Mouse (Mus musculus) neural tube, embryonic 14.5 days (tissue): ENCODE measurements around the gene Trp53i11. TPM values are rescaled to one million over a fixed set of nuclear protein-coding genes. Genes with fewer than 3 reads are reported as not detected.

ENCODE experiments used
- ATAC-seq: fragments of 200-750 bp; cut with Nextera tagmentation; 2 replicates; pipeline ENCODE4 v1.8.0; 2017; ENCODE audit warnings: low read depth, mild to moderate bottlenecking, moderate TSS enrichment, moderate library complexity
- H3K27ac ChIP-seq: fragments of 300-500 bp; sonication (generic); 2 replicates; pipeline ENCODE4 v1.5.1; 2014; ENCODE audit warnings: low read depth, mild to moderate bottlenecking, control low read depth, low read length, moderate library complexity, mixed read lengths
- H3K27me3 ChIP-seq: fragments of 300-500 bp; sonication (generic); 2 replicates; pipeline ENCODE4 v1.6.1; 2014; ENCODE audit warnings: low read length; ENCODE audit not compliant: control insufficient read depth, insufficient read depth
- H3K36me3 ChIP-seq: fragments of 300-500 bp; sonication (generic); 2 replicates; pipeline ENCODE4 v1.6.1; 2014; ENCODE audit warnings: low read length, mixed read lengths; ENCODE audit not compliant: control insufficient read depth, insufficient read depth
- H3K4me1 ChIP-seq: fragments of 300-500 bp; sonication (generic); 2 replicates; pipeline ENCODE4 v1.6.1; 2014; ENCODE audit warnings: low read length; ENCODE audit not compliant: control insufficient read depth, insufficient read depth
- H3K4me2 ChIP-seq: fragments of 300-500 bp; sonication (generic); 2 replicates; pipeline ENCODE4 v1.6.1; 2014; ENCODE audit warnings: mild to moderate bottlenecking, low read depth, low read length, control low read depth
- H3K4me3 ChIP-seq: fragments of 300-500 bp; sonication (generic); 2 replicates; pipeline ENCODE4 v1.5.1; 2014; ENCODE audit warnings: low read depth, low read length, control low read depth, mixed read lengths
- H3K9ac ChIP-seq: fragments of 300-500 bp; sonication (generic); replicated peaks from 2 replicates; pipeline ENCODE4 v1.6.1; 2014; ENCODE audit warnings: low read depth, mild to moderate bottlenecking, control low read depth, low read length, mixed read lengths
- H3K9me3 ChIP-seq: fragments of 300-500 bp; sonication (generic); 2 replicates; pipeline ENCODE4 v1.6.1; 2016; ENCODE audit warnings: low read length; ENCODE audit not compliant: control insufficient read depth
- WGBS: fragments of 180-500 bp; shearing (Covaris S2); extraction: QIAGEN DNeasy Blood & Tissue Kit; methylation state at CpG from one replicate; pipeline ENCODE4 v1.1.7; 2014; 5-methylcytosine and 5-hydroxymethylcytosine counted together
- polyA plus RNA-seq: library from polyadenylated mRNA; unstranded; fragments of >200 nt; fragmentation: Nextera tagmentation; extraction: Ambion mirVana; gene quantifications from 2 replicates; pipeline ENCODE4 v1.2.1, GENCODE M21; 2014

The Trp53i11 gene
- polyA plus RNA-seq, 1 experiment from 2014 or later, result 82.7 TPM

DNA sequence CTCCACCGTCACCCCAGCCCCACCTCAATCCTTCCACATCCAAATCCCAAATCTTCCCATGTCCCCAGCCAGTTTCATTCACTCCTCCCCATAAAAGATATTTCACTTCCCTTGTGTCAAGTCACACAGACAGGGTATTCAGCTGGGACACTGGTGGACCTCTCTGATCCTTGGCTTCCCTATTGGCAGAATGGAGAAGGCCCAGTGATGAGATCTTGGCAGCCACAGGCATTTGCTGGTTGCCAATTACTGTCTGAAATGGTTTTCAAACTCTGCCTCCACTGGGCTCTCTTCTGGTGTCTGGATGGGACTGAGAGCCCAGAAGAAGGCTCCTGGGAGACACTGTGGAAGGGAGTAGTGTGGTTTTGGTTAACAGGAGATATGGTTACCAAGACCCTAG lies 33.5 kb upstream of the Trp53i11 start:
- no peak overlapping the region for H3K4me2 ChIP-seq
- no peak overlapping the region for H3K4me3 ChIP-seq
- H3K27me3 ChIP-seq, result no peaks in the 10 kb centered on the region
- no peaks in the 10 kb centered on the region for H3K36me3 ChIP-seq
- 95% methylated on average over 1 of the region's 1 CpGs for WGBS
- H3K4me1 ChIP-seq, result no peaks in the 10 kb centered on the region
- H3K27ac ChIP-seq, result no peak overlapping the region
- H3K9me3 ChIP-seq, result no peaks in the 10 kb centered on the region
- H3K9ac ChIP-seq, result no peak overlapping the region
- no peak for ATAC-seq

DNA sequence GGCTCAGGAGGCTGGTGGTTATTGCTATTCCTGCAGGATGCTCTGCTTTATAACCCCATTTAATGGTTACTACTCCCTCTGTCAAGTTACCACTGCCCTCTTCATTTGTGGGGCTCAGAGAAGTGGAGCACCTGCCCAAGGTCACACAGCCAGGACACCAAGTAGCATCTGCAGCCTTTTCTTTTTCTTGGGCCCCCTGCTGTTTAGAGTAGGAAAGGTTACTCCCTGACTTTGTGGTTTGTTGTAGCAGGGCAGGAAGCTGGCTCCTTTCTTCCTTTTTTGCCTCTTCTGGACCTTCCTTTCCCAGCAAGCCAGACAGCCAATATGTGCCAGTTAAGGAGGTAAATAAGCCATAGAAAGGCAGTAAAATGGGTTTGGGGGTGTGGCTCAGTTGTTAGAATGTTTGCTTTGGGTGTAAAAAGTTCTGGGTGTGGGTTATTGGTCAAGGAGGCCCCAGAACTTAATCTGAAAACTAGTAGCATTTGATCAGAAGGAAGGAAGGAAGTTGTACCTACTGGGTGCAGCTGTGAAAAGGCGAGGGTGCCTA lies 32.8 kb upstream of the Trp53i11 start:
- ATAC-seq, result no peak
- Histone ChIP-seq H3K4me3 (no peak overlapping the region), H3K4me2 (no peak overlapping the region), H3K9me3 (no peaks in the 10 kb centered on the region), H3K36me3 (no peaks in the 10 kb centered on the region), H3K9ac (no peak overlapping the region), H3K27ac (no peak overlapping the region), H3K27me3 (no peaks in the 10 kb centered on the region), H3K4me1 (no peaks in the 10 kb centered on the region)
- 76% methylated on average over 1 of the region's 1 CpGs for WGBS

DNA sequence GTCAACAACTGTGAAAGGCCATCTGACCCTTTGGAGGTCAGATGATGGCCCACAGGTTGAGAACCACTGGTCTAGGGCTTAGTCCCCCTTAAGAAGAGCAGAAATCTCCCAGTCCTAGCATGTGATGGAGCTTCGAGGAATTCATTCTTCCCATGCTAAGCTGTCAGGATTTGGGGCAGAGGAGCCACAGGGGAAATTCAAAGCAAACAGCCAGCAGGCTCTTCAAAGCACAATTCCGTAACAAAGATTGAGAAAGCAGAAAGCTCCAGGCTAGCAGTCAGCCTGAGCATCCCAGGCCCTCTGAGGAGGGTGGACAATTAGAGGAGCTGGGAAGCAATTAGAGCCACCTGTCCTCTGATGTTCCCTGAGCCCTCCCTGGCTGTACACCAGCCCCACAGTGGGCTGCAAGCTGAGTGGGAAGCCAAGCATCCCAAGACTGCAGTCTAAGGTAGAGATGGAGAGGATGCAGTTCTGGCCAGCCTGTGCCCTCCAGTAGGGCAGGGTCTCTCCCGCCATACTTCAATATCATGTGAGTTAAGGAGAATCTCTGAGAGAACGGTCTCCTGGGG lies 26.8 kb upstream of the Trp53i11 start:
- Histone ChIP-seq H3K4me3 (no peak overlapping the region), H3K9ac (no peak overlapping the region), H3K4me1 (no peaks in the 10 kb centered on the region), H3K4me2 (no peak overlapping the region), H3K9me3 (no peaks in the 10 kb centered on the region), H3K27me3 (no peaks in the 10 kb centered on the region), H3K27ac (no peak overlapping the region), H3K36me3 (no peaks in the 10 kb centered on the region)
- no peak for ATAC-seq
- 61% methylated on average over 4 of the region's 4 CpGs for WGBS

DNA sequence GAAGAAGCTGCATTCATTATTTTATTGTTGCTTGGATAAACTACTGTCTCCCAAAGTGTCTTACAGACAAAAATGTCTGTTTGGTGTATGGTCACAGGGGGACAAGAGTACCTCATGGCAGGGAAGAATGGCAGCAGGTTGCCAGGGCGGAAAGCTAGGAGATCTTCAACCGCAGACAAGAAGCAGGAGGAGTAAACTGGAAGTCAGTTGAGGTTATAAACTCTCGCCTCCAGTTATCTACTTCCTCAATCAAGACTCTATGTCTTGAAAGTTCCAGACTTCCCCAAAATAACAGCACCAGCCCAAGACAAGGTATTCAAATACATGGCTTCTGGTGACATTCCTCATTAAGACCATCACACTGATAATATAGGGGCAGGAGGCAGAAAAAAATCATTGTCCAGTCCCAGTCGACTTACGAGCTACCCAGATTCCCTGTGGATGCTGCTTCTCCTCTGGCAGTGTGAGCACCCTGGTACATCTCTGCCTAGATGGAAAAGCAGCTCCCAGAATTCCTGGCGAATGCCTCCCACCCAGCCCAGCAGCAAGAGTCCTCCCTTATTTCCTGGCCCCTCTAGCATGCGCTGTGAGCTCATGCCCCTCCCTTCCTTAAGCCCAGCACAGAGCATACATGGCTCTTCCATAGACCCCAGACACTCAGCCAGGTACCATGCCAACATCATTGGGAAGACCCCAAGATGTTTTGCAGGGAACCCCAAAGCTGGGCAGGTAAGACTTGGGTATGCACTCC lies 25.3 kb upstream of the Trp53i11 start:
- Histone ChIP-seq H3K36me3 (no peaks in the 10 kb centered on the region), H3K4me1 (0 out of 2 replicates have a peak, but pooled peaks cover 5% of the 10 kb centered on the region), H3K4me2 (no peak overlapping the region), H3K9ac (no peak overlapping the region), H3K4me3 (no peak overlapping the region), H3K27ac (no peak overlapping the region), H3K27me3 (no peaks in the 10 kb centered on the region), H3K9me3 (no peaks in the 10 kb centered on the region)
- 90% methylated on average over 7 of the region's 7 CpGs for WGBS
- ATAC-seq, result no peak

DNA sequence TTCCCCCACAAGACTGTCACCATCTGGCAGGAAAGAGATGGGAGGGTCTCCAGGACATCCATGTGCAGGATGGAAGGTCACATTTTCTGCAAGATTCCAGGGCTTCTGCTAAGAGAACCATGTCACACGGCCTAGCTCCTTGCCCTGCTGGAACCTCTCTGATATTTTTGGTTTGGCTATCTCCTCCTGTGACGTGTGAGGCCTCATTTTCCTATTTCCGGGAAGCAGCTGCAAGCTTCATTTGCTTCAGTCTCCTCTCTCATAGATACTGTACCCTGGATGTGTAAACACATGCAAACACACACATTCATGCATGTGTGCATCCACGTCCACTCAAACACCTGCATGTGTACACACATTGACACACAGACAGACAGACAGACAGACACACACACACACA lies 24.6 kb upstream of the Trp53i11 start:
- no peak overlapping the region for H3K4me3 ChIP-seq
- 0 out of 2 replicates have a peak, but pooled peaks cover 5% of the 10 kb centered on the region for H3K4me1 ChIP-seq
- WGBS, result 81% methylated on average over 4 of the region's 4 CpGs
- H3K9me3 ChIP-seq, result no peaks in the 10 kb centered on the region
- ATAC-seq, result no peak
- no peak overlapping the region for H3K27ac ChIP-seq
- no peaks in the 10 kb centered on the region for H3K36me3 ChIP-seq
- H3K4me2 ChIP-seq, result no peak overlapping the region
- no peaks in the 10 kb centered on the region for H3K27me3 ChIP-seq
- no peak overlapping the region for H3K9ac ChIP-seq

DNA sequence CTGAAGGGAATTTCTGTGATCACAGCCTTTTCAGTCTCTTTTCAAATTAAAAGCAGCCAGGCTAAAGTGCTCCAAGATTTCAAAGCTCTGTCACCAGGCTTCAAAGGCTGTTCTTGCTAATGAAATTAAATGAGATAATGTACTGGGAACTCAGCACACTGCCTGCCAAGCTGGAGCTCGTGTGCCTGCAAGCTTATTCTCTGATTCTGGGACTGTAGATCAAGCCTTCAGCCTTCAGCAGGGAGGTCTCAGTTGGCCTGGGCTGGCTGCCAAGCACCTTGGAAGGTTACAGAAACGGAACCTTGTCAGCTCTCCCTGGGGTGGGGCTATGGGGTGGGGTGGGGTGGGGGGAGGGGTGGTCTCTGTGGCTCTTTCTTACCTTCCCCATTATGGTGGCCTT lies 24.0 kb upstream of the Trp53i11 start:
- no peak overlapping the region for H3K27ac ChIP-seq
- no peaks in the 10 kb centered on the region for H3K27me3 ChIP-seq
- 15% methylated on average over 2 of the region's 2 CpGs for WGBS
- ATAC-seq, result no peak
- H3K4me2 ChIP-seq, result no peak overlapping the region
- 0 out of 2 replicates have a peak, but pooled peaks cover 5% of the 10 kb centered on the region for H3K4me1 ChIP-seq
- no peaks in the 10 kb centered on the region for H3K36me3 ChIP-seq
- no peak overlapping the region for H3K4me3 ChIP-seq
- no peaks in the 10 kb centered on the region for H3K9me3 ChIP-seq
- no peak overlapping the region for H3K9ac ChIP-seq

DNA sequence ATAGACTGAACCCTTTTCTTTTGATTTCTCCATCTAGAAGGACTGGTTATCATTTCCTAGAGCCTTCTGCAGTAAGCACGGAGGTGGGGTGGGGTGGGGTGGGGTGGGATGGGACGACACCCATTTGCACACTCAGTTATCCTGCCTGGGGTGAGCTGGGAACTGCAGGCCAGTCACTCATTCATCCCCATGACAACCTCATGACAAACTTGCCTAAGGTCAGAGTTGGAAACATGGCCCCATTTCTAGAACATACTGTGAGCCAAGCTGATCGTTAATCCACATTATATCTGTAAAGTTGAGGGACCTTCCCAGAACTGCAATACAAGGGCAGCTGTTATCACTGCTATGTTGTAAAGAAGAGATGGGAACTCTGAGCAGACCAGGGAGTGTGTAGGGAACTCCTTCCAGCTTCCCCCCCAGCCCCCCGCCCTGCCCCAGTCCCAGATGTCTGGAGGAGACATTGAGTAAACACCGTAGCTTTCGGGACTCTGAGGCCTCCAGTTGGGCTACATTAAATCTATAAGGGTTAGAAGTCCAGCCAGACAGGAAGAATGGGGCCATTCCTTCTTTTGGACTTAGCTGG lies 23.5 kb upstream of the Trp53i11 start:
- Histone ChIP-seq H3K4me1 (0 out of 2 replicates have a peak, but pooled peaks cover 5% of the 10 kb centered on the region), H3K9ac (no peak overlapping the region), H3K27ac (no peak overlapping the region), H3K9me3 (no peaks in the 10 kb centered on the region), H3K4me3 (no peak overlapping the region), H3K36me3 (no peaks in the 10 kb centered on the region), H3K4me2 (no peak overlapping the region), H3K27me3 (no peaks in the 10 kb centered on the region)
- no peak for ATAC-seq
- 74% methylated on average over 6 of the region's 6 CpGs for WGBS

DNA sequence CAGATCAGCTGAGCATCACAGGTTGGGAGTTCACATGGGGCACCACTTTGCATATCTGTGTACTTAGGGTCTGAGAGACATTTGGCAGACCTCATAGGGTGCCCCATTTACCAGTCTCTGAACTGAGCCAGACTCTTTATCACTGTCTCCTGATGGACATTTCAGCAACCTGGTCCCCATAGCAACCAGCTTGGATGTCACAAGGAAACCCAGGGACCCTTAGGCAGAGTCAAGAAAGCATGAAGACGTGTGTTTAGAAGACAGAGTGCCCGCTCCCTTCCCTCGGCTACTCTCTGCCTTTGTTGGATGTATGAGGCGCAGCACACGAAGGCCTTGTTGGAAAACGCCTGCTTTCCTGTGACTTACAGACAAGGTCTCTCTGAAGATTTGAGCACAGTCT lies 21.1 kb upstream of the Trp53i11 start:
- no peak overlapping the region for H3K9ac ChIP-seq
- no peaks in the 10 kb centered on the region for H3K27me3 ChIP-seq
- H3K9me3 ChIP-seq, result no peaks in the 10 kb centered on the region
- H3K4me3 ChIP-seq, result no peak overlapping the region
- 0 out of 2 replicates have a peak, but pooled peaks cover 5% of the 10 kb centered on the region for H3K4me1 ChIP-seq
- H3K4me2 ChIP-seq, result no peak overlapping the region
- 71% methylated on average over 6 of the region's 6 CpGs for WGBS
- H3K36me3 ChIP-seq, result no peaks in the 10 kb centered on the region
- H3K27ac ChIP-seq, result no peak overlapping the region
- no peak for ATAC-seq
